ENCODE assay signal across 17 mouse cellular contexts in genomic region chr7:126216867-126217266, GRCm38 (mm10). TPM values are rescaled to one million over a fixed set of nuclear protein-coding genes. Genes with fewer than 3 reads are reported as not detected.
DNase-seq lines count a peak whose midpoint lies in the region; ATAC-seq and TF ChIP-seq lines count a peak whose summit lies in the region.
"Had no signal": no experiment of that assay in that cellular context is flagged by ENCODE, and none has a peak within 500 bp of the region (broad histone marks: within the 10 kb centered on the region; RNA-seq: fewer than 3 reads in every experiment).

No protein-coding gene starts in this region.

- peak overlapping the region; percentile 75 for H3K27ac ChIP-seq in heart, embryonic 16.5 days (ENCODE audit: low read length)
- no peak overlapping the region for H3K27ac ChIP-seq in midbrain, embryonic 13.5 days
- H3K27ac ChIP-seq: embryonic facial prominence, embryonic 15.5 days; layer of hippocampus, adult 2 months; neural tube, embryonic 13.5 days; stomach, postnatal 0 days had no signal

- peaks cover 6% of the 10 kb centered on the region for H3K4me1 ChIP-seq in heart, embryonic 16.5 days (ENCODE audit: control insufficient read depth, insufficient read depth, low read length)
- H3K4me1 ChIP-seq in midbrain, embryonic 13.5 days (replicated peaks) = no peaks in the 10 kb centered on the region
- H3K4me1 ChIP-seq: embryonic facial prominence, embryonic 15.5 days; neural tube, embryonic 13.5 days had no signal

- TF ChIP-seq POLR2A in brain, embryonic 14.5 days (IDR thresholded peaks at IDR 0.05; ENCODE audit: borderline replicate concordance, extremely low read depth, insufficient read depth, insufficient read length, poor library complexity, severe bottlenecking) = no peak

- H3K4me2 ChIP-seq in heart, embryonic 16.5 days (ENCODE audit: low read depth, low read length) = no peak overlapping the region
- no peak overlapping the region for H3K4me2 ChIP-seq in midbrain, embryonic 13.5 days (replicated peaks)
- H3K4me2 ChIP-seq: embryonic facial prominence, embryonic 15.5 days; neural tube, embryonic 13.5 days had no signal

- 36% methylated on average over 1 of the region's 1 CpGs for whole genome bisulfite sequencing in heart, embryonic 16.5 days
- WGBS in midbrain, embryonic 13.5 days = 31% methylated on average over 1 of the region's 1 CpGs

- TF ChIP-seq CTCF in brain, embryonic 14.5 days (IDR thresholded peaks at IDR 0.05; ENCODE audit: borderline replicate concordance, extremely low read depth, insufficient read depth, insufficient read length) = no peak

- no peak overlapping the region for H3K4me3 ChIP-seq in heart, embryonic 16.5 days (ENCODE audit: low read length)
- no peak overlapping the region for H3K4me3 ChIP-seq in midbrain, embryonic 13.5 days (replicated peaks)
- H3K4me3 ChIP-seq: embryonic facial prominence, embryonic 15.5 days; layer of hippocampus, adult 2 months; neural tube, embryonic 13.5 days had no signal

- H3K9ac ChIP-seq in heart, embryonic 16.5 days (ENCODE audit: low read length) = no peak overlapping the region
- H3K9ac ChIP-seq in midbrain, embryonic 13.5 days (replicated peaks) = no peak overlapping the region
- H3K9ac ChIP-seq: embryonic facial prominence, embryonic 15.5 days; neural tube, embryonic 13.5 days had no signal

- H3K36me3 ChIP-seq in heart, embryonic 16.5 days (ENCODE audit: control insufficient read depth, insufficient read depth) = no peaks in the 10 kb centered on the region
- no peaks in the 10 kb centered on the region for H3K36me3 ChIP-seq in midbrain, embryonic 13.5 days
- H3K36me3 ChIP-seq: embryonic facial prominence, embryonic 15.5 days; neural tube, embryonic 13.5 days had no signal

- H3K9me3 ChIP-seq in heart, embryonic 16.5 days (replicated peaks; ENCODE audit: control insufficient read depth, low read length) = no peaks in the 10 kb centered on the region; the same call in 1 of the 2 replicates
- no peaks in the 10 kb centered on the region for H3K9me3 ChIP-seq in midbrain, embryonic 13.5 days
- H3K9me3 ChIP-seq: embryonic facial prominence, embryonic 15.5 days; neural tube, embryonic 13.5 days had no signal

- no peaks in the 10 kb centered on the region for H3K27me3 ChIP-seq in heart, embryonic 16.5 days (ENCODE audit: control insufficient read depth, insufficient read depth, low read length)
- H3K27me3 ChIP-seq in midbrain, embryonic 13.5 days = no peaks in the 10 kb centered on the region
- H3K27me3 ChIP-seq: embryonic facial prominence, embryonic 15.5 days; neural tube, embryonic 13.5 days had no signal

- peak; percentile 84 for ATAC-seq in heart, embryonic 16.5 days (replicated peaks; ENCODE audit: extremely low read depth, insufficient read depth, low FRiP score)
- ATAC-seq in midbrain, embryonic 13.5 days = no peak
- ATAC-seq: forebrain, embryonic 14.5 days; midbrain, embryonic 16.5 days had no signal

- peak; percentile 8 for DNase-seq in adrenal gland, postnatal 14 days
- DNase-seq in adrenal gland, adult 8-10 months = no peak
- peak; percentile 26 for DNase-seq in brain, embryonic 14.5 days (ENCODE audit: low read depth)
- peak; percentile 66 to 73 for DNase-seq in cerebellum, postnatal 14 days
- DNase-seq in neural tube, embryonic 10.5 days (ENCODE audit: extremely low spot score, low spot score) = no peak
- DNase-seq in adrenal gland, postnatal 4 days (ENCODE audit: low spot score in 2 of 2) = no peak
- DNase-seq: gastrocnemius, postnatal 25 days; liver; lung, adult 2 months had no signal

RNA-seq across cellular contexts. Expression of gene Xpo6, which starts 16.6 kb away (rescaled TPM):
- 77.8 and 97.1 TPM in 2 replicates for total RNA-seq in adrenal gland, postnatal 14 days (2021)
- 100 to 1,000 TPM in 3 of 4 experiments, 10 to 100 TPM in 1; 96.9 to 142 (median 114) TPM for total RNA-seq in adrenal gland, adult 8-10 months (2022)
- polyA plus RNA-seq in brain, embryonic 14.5 days (2012; rRNA removed) = 226 and 237 TPM in 2 replicates
- polyA plus RNA-seq in heart, embryonic 16.5 days (2015; fragmentation: Nextera tagmentation; extraction: Ambion mirVana) = 27.6 and 31.5 TPM in 2 replicates
- polyA plus RNA-seq in midbrain, embryonic 13.5 days (2015; fragmentation: Nextera tagmentation; extraction: Ambion mirVana) = 44.6 and 50.4 TPM in 2 replicates
- 100 to 1,000 TPM in 1 of 2 experiments, 10 to 100 TPM in 1; 98.4 to 103 TPM for total RNA-seq in adrenal gland, postnatal 4 days (2021)

RNA-seq across cellular contexts. Expression of gene Sbk1, which starts 55.6 kb away (rescaled TPM):
- total RNA-seq in adrenal gland, postnatal 14 days (2021) = 45.1 and 50.2 TPM in 2 replicates
- total RNA-seq in adrenal gland, adult 8-10 months (2022) = 100 to 1,000 TPM in 2 of 4 experiments, 10 to 100 TPM in 2; 32.4 to 142 (median 75.6) TPM
- polyA plus RNA-seq in brain, embryonic 14.5 days (2012; rRNA removed) = 423 and 518 TPM in 2 replicates
- 12.1 and 13.6 TPM in 2 replicates for polyA plus RNA-seq in heart, embryonic 16.5 days (2015; fragmentation: Nextera tagmentation; extraction: Ambion mirVana)
- 238 and 300 TPM in 2 replicates for polyA plus RNA-seq in midbrain, embryonic 13.5 days (2015; fragmentation: Nextera tagmentation; extraction: Ambion mirVana)
- total RNA-seq in adrenal gland, postnatal 4 days (2021) = 10 to 100 TPM; 60.4 to 60.6 TPM

Comparison
In these comparisons a context has a peak if more than half of its experiments do, and no peak if none do; other contexts are left out.
1. DNase-seq: peak in adrenal gland, postnatal 14 days (single experiment), brain, embryonic 14.5 days (single experiment) and cerebellum, postnatal 14 days (2 of 2); none in adrenal gland, adult 8-10 months (single experiment), neural tube, embryonic 10.5 days (single experiment) and adrenal gland, postnatal 4 days (0 of 2).